Mouse (Mus musculus): ENCODE measurements around the gene Smad1.
"Not testable (repeated sequence)": the region's sequence is repeated elsewhere in the genome, so short reads cannot be mapped to it uniquely, and the experiment has no call there.

The Smad1 gene

DNA sequence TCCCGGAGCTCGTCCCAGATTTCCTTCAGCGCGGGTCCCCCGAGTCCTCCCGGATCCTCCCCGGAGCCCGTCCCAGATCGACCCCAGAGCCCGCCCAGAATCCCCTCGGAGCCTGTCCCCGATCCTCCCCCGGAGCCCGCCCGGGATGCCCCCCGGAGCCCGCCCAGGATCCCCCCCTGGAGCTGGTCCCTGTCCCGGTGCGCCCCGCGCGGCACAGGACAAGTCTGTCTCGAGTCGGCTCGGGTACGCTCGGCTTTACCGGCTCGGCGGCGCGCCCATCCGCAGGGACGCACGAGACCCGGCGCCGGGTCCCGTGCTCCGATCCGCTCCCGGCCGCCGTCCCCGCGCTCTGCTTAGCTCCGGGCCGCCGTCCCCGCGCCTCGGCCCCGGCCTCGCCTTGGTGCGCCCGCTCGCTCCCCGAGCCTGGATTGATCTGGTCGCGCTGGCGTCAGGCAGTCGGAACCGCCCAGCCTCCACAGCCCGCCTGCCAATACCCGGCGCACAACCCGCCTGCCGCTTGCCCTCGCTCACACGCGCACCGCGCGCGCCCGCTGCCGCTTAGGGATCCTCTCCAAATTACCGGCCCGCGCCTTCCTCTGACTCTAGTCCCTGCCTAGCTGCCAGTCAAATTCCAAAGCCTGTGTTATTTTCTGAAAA, at the start of gene Smad1:
Gene Smad1 (minus strand): TSS at position 525 of the 657 bp plus-strand sequence.
- DNase-seq (ENCODE audit: extremely low read depth, low read depth, low spot score) = no peak

- DNase-seq (ENCODE audit: extremely low read depth, low read depth, low spot score) = no peak
These were observed 48.0 kb upstream of the Smad1 start for GRCm38 (mm10) chr8:79447260-79447853.

GRCm38 (mm10) chr8:79443460-79444098, 44.3 kb upstream of the Smad1 start:
- no peak for DNase-seq (ENCODE audit: extremely low read depth, low read depth, low spot score)

- peak; percentile 74 for DNase-seq (ENCODE audit: extremely low read depth, low read depth, low spot score)
These were observed 34.7 kb upstream of the Smad1 start for GRCm38 (mm10) chr8:79433953-79434500.

DNA sequence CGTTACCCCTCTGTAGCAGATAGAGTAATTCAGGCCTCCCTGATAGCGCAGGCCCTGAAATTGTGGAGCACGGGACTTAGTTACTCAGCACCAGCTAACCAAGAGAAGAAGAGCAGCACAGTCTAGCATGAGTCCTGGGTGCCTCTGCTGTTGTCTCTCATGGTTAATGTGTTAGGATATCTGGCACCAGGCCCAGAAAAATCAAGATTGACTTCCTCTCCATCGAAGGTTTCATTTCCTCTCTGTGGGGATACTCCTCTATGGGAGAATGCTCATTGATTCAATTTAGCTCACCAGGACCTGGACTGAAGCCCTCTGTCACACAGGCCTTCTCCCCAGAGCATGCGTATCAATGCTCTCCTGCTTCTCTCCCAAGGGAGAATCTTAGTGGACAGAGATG, 15.6 kb upstream of the Smad1 start:
- DNase-seq (ENCODE audit: extremely low read depth, low read depth, low spot score) = no peak

DNA sequence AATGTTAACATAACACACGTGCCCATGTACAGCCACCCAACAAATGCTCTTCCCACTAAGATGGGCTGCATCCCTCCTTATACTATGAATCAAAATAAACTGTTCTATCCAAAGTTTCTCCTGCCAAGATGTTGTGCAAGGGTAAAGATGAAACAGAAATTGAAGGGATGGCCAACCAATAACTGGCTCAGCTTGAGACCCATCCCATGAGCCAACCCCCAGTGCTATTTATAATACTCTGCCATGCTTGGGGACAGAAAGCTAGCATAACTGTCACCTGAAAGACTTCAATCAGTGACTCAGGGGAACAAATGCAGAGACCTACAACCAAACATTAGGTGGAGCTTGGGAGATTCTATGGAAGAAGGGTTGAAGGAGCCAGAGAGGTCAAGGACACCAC, 11.2 kb upstream of the Smad1 start:
- DNase-seq (ENCODE audit: extremely low read depth, low read depth, low spot score) = no peak

DNA sequence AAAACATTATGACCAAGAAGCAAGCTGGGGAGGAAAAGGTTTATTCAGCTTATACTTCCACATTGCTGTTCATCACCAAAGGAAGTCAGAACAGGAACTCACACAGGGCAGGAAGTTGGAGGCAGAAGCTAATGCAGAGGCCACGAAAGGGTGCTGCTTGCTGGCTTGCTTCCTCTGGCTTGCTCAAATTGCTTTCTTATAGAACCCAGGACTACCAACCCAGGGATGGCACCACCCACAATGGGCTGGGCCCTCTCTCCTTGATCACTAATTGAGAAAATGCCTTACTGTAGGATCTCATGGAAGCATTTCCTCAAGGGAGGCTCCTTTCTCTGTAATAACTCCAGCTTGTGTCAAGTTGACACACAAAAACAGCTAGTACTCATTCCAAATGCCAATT, 8.0 kb upstream of the Smad1 start:
- not testable (repeated sequence) for DNase-seq (ENCODE audit: extremely low read depth, low read depth, low spot score)

GRCm38 (mm10) chr8:79404895-79405557, 5.7 kb upstream of the Smad1 start:
- no peak for DNase-seq (ENCODE audit: extremely low read depth, low read depth, low spot score)

DNA sequence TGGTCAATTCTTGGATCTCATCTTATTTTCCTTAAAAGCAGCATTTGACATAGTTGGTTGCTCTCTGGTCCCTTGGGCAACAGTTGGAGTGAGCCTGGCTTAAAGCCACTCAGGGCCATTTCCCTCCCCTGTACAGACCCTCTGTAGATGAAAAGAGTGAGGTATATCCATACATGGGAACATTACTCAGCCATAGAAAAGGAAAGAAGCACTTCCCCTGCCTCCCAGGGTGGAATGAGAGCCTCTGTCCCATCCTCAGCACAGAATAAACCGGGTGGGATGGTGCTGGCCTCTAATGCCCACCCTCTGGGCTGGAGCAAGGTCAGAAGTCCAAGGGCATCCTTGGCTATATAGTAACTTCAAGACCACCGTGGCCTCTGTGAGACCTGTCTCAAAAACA, 1.4 kb upstream of the Smad1 start:
- no peak for DNase-seq (ENCODE audit: extremely low read depth, low read depth, low spot score)

- no peak for DNase-seq (ENCODE audit: extremely low read depth, low read depth, low spot score)
These were observed 902 bp downstream of the Smad1 start for GRCm38 (mm10) chr8:79398251-79398981.

DNA sequence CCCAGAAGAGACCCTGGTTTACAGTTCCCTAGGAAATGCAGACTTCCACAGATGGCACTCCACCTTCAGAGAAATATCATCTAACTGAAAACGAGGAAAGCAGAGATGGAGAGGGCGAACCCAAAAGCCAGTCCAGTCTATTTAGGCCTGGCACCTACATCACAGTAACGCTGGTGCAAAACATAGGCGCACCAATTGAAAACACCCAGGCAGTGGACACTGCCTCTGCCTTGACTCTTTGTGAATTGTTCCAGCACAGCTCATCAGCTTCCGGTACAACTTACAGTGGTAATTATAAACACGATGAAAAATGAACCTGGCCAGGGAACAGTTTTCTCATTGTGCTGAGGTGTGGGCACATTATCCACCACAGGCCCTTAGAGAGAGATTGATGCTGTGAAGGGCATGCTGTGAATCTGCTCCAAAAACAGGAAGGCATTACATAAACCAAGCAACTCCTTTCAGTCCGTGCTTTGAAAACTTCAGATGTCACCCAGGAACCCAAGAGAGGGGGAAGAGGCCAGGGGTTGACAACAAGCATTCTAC, 1.5 kb downstream of the Smad1 start:
- DNase-seq (ENCODE audit: extremely low read depth, low read depth, low spot score) = no peak

DNA sequence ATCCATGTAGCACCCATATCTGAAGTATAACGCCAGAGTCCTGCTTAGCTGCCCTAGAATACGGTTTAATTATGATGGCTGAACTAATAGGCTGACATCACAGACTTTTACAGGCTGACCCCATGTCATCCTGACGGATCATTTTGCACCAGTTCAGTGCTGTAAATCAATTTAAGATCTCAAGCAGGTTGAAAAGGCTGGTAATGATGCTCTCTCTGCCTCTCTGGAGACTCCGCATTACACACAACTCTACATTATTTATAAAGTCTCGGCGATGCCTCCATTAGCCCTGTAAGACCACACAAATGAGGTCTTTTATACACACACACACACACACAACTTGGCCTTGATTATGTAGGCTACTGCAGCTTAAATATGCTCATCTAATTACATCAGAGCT, 2.4 kb downstream of the Smad1 start:
- no peak for DNase-seq (ENCODE audit: extremely low read depth, low read depth, low spot score)

- no peak for DNase-seq (ENCODE audit: extremely low read depth, low read depth, low spot score)
These were observed 5.3 kb downstream of the Smad1 start for GRCm38 (mm10) chr8:79394009-79394408.

DNA sequence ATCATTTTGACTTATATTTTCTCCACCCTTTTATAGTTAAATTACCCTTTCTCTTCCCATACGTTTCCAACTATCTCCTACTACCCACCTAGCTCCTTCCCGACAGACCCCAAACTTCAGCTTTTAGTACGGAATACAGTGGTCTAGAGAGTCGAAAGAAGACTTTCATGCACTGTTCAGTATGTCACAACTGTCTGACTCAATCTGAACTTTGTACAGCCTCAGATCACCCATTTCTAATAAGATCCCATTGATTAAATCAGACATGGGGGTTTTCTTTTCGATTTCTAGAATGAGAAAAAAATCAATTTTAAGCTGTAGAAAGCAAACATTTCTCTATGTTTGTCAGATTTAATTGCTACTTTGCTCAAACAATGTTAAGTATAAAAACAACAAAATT, 6.1 kb downstream of the Smad1 start:
- DNase-seq (ENCODE audit: extremely low read depth, low read depth, low spot score) = no peak

- no peak for DNase-seq (ENCODE audit: extremely low read depth, low read depth, low spot score)
These were observed 6.7 kb downstream of the Smad1 start for GRCm38 (mm10) chr8:79392649-79393048.

- no peak for DNase-seq (ENCODE audit: extremely low read depth, low read depth, low spot score)
These were observed 7.9 kb downstream of the Smad1 start for GRCm38 (mm10) chr8:79391454-79391853.

DNA sequence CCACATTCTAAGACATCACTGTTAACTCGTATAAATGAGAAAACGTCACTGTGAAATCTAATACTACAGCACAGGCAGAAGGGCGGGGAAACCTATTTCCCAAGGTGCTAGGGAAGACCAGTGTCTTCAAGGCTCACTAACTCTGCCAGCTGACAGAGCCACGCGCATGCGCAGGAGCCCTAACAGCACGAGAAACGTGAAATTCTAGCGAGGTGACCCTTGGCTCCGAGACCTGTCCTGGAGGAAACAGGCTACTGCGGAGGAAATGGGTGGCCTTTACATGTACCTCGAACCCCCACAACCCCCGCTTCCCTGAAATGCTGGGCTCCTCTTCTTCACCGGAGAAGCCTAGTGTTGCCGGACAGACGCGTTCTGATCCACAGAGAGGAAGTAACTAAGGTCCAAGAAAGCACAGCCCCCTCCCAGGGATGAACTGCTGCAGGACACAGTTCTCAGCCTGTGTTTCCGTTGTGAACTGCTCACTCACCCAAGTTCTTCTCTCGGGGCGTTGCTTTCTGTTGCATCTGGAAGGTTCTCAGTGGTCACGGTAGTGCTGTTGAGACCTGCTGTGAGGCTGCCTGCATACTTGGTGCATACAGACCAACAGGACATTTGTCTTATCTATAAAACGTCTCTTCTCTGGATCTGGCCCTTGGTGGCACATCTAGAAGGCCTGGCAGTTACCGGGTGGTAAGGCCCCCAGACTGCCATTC, 10.1 kb downstream of the Smad1 start:
- no peak for DNase-seq (ENCODE audit: extremely low read depth, low read depth, low spot score)

- DNase-seq (ENCODE audit: extremely low read depth, low read depth, low spot score) = peak; percentile 95
These were observed 12.5 kb downstream of the Smad1 start for GRCm38 (mm10) chr8:79386831-79387230.

GRCm38 (mm10) chr8:79386358-79386757, 13.0 kb downstream of the Smad1 start:
- DNase-seq (ENCODE audit: extremely low read depth, low read depth, low spot score) = no peak

Data from fat pad, adult 2 months (tissue).